Mouse (Mus musculus): Measurements from ENCODE around the gene Bcl6b. TPM values are rescaled to one million over a fixed set of nuclear protein-coding genes. Genes with fewer than 3 reads are reported as not detected.

Bcl6b gene
- polyA plus RNA-seq, 1 experiment: 0.70 TPM

DNA sequence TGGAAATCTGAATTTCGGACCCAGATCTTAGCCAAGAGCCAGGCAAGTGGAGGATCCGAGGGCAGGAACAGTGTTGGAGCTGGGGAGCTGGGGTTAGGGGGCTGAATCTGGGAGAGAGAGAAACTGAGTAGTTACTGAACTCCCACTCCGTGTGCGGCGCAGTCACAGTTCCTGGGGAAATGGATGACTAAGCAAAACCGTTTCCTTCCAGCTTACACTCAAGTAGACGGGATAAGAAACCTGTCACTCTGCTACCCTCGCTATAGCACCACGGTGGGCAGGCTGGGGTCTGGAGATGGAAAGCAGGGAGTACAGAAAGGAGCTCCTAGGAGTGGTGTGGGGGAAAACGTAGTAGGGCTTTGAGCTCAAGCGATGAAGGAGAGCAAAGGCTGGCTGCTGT lies 20.6 kb upstream of the Bcl6b start:
- no peak overlapping the region for H3K4me3 ChIP-seq (ENCODE audit: insufficient read depth, low read length)
- TF ChIP-seq POLR2A (IDR thresholded peaks at IDR 0.05; ENCODE audit: borderline replicate concordance, low read depth, low read length) (no peak), CTCF (IDR thresholded peaks at IDR 0.05; ENCODE audit: low read depth, low read length) (no peak)
- no peak overlapping the region for H3K27ac ChIP-seq (ENCODE audit: insufficient read depth, low read depth, low read length)
- peaks cover 20% of the 10 kb centered on the region for H3K4me1 ChIP-seq (ENCODE audit: control insufficient read depth, insufficient read depth, low read length)

DNA sequence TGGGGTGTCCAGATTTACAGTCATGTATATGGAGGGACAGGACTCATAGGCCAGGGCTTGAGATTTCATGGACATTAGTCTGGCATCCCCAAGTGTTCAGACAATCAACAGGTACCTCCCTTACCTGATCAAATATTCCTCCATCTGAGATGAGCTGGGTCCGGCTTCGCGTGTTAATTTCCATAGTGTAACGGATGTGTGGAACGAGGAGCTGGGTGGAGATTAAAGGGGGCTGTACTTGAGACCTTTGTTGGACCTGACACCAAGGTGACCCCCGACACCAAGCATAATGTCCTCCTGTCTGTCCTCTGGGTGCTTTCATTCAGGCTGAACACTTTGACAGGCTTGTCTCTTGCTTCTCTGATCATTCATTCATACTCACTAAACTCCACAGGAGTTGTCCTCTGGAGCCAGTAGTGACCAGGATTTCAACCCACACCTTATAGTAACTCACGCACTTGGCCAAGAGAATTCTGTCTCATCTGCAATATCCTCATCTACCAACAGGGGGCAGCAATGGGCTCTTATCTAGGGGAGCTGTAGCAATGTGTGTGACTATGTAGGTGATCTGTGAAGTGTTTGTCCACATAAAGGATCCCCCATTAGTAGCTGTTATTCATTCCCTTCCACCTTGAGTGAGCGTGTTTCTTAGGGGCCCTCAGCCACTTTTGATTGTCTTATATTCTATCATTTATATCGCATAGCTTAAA lies 17.7 kb upstream of the Bcl6b start:
- H3K27ac ChIP-seq (ENCODE audit: insufficient read depth, low read depth, low read length): no peak overlapping the region
- H3K4me1 ChIP-seq (ENCODE audit: control insufficient read depth, insufficient read depth, low read length): peaks cover 13% of the 10 kb centered on the region
- H3K4me3 ChIP-seq (ENCODE audit: insufficient read depth, low read length): no peak overlapping the region
- TF ChIP-seq POLR2A (IDR thresholded peaks at IDR 0.05; ENCODE audit: borderline replicate concordance, low read depth, low read length) (no peak), CTCF (IDR thresholded peaks at IDR 0.05; ENCODE audit: low read depth, low read length) (no peak)

DNA sequence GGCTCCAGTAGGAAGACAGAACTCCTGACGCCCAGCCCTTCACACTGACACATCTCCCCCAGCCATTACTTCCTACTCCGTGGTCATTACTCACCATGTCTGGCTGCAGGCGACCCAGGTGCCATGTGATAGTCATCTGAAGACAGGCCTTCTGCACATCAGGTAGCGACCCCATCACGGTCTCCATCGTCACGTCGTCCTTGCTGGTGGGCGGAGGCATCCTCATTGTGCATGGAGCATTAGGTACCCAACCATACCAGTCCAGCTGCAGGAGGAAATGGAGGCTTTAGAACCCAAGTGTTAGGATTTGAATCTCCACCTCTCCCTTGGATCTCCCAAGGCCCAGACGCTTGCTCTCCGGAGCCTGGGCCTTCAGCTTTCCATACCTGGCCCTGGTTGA lies 13.0 kb upstream of the Bcl6b start:
- Histone ChIP-seq H3K27ac (ENCODE audit: insufficient read depth, low read depth, low read length) (no peak overlapping the region), H3K4me3 (ENCODE audit: insufficient read depth, low read length) (no peak overlapping the region), H3K4me1 (ENCODE audit: control insufficient read depth, insufficient read depth, low read length) (peaks cover 13% of the 10 kb centered on the region)
- TF ChIP-seq POLR2A (IDR thresholded peaks at IDR 0.05; ENCODE audit: borderline replicate concordance, low read depth, low read length): no peak
- no peak for TF ChIP-seq CTCF (IDR thresholded peaks at IDR 0.05; ENCODE audit: low read depth, low read length)

DNA sequence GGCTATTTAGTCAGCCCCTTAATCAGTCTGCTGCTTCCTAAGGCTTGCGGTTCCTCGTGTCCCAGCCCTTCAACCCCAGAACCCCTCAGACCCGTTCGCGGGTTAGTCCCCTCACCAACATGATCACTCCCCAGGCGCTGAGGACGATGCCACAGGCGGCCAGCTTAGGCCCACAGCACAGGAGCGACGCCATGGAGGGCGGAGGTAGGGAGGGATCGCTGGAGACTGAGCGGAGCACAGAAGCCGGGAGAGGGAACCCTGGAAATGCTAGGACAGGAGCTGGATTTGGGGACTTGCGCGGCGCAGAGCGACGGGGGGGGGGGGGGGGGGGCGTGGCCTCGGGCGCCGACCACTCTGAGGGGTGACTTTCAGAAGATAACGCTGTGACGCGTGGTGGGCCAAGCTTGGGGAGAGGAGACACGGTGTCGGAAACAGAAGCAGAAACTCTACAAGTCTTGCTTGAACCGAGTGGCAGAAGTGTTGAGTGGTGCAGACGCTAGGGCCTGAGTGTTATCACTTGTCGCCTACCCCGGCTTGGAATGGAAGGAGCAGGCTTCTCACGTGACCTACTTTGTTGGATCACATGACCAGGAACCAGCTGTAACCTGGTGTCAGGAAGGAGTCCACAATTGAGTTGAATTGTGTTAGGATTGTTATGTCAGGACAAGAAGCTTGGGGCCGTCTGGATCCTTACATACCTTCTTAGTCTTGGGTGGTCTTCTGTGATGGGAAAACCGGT lies 10.1 kb upstream of the Bcl6b start, which contains the start of the genes Gm21988 and Rnasek:
Gene Gm21988, minus strand, starts transcription at position 290 of the 739 bp plus-strand sequence.
Gene Rnasek, minus strand, starts transcription at position 302 of the 739 bp plus-strand sequence.
- Histone ChIP-seq H3K27ac (ENCODE audit: insufficient read depth, low read depth, low read length) (peak within 1 kb of the TSS; percentile 92), H3K4me1 (ENCODE audit: control insufficient read depth, insufficient read depth, low read length) (peaks cover 22% of the 10 kb centered on the region), H3K4me3 (ENCODE audit: insufficient read depth, low read length) (peak within 1 kb of the TSS; percentile 94)
- peak; percentile 75 for TF ChIP-seq POLR2A (IDR thresholded peaks at IDR 0.05; ENCODE audit: borderline replicate concordance, low read depth, low read length)
- no peak for TF ChIP-seq CTCF (IDR thresholded peaks at IDR 0.05; ENCODE audit: low read depth, low read length)

DNA sequence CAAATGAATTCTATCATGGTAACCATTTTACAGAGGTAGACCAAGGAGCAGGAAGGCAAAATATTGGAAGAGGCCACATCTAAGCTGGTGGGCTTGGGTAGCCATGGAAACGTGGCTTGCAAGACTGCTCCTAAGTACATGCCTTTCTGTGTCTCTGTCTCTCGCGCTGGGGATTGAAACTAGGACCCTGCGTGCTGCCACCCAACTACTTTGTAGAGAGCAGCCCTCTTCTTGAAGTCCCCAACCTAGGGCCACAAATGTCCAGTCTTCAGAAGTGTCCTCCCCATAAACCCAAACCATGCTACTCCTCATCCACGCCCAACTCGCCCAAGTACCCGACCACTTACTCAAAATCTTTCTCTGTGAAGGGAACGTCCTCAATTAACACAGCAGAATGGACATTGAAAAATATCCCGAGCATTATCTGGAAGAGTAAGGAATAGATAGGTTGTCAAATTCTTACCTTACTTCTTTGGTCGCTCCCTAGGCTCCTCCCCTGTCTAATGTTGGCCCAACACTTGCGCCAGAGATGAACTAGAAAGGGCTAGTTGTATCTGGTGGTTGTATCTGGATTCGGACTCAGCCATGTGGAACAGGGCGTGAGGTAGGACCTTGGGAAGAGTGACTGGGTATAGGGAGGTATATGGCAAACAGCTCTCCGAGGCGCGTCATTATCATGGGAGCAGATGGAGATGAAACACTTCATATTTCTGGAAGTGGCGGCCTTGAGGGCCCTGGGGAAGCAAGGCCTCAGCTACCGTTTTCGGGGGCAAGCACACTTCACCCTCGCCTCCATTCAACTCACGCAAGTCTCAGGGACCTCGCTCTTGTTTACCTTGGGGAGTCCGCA lies 9.2 kb upstream of the Bcl6b start:
- Histone ChIP-seq H3K4me3 (ENCODE audit: insufficient read depth, low read length) (peak overlapping the region; percentile 94), H3K4me1 (ENCODE audit: control insufficient read depth, insufficient read depth, low read length) (peaks cover 22% of the 10 kb centered on the region), H3K27ac (ENCODE audit: insufficient read depth, low read depth, low read length) (peak overlapping the region; percentile 92)
- TF ChIP-seq POLR2A (IDR thresholded peaks at IDR 0.05; ENCODE audit: borderline replicate concordance, low read depth, low read length) (no peak), CTCF (IDR thresholded peaks at IDR 0.05; ENCODE audit: low read depth, low read length) (no peak)

DNA sequence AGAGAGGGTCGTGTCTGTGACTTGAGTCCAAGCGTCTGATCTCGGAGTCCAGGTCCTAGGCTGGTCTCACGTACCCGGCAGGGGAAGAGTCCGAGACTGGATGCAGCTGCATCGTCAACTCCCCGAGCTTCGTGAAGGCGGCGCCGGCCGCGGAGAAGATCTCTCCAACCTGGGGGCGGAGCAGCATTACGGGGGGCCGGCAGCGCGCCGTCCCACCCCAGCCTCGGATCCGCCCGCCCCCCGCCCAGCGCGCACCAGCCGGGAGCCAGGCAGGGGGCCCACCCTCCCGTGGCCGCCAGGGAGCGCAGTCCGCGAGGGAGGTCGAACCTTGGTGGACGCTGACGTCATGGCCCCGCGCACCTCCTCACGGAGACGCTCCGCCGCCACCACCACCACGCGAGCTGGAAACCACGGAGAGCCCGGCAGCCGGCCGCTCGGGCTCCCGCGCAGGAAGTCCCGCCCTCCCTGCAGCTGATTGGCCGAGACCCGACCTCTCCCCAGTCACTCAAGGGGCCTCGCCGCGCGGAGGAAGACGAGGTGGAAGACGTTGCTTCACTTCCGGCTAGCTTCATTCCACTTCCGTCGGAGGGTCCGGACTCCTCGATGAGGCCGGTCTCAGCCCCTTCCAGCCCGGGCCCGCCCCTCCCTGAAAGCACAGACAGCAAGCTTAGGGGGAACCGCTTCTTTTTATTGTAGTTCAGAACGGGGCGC lies 8.0 kb upstream of the Bcl6b start, which contains the start of gene 0610010K14Rik:
Gene 0610010K14Rik, minus strand, starts transcription at position 458 of the 711 bp plus-strand sequence.
- TF ChIP-seq POLR2A (IDR thresholded peaks at IDR 0.05; ENCODE audit: borderline replicate concordance, low read depth, low read length): no peak
- TF ChIP-seq CTCF (IDR thresholded peaks at IDR 0.05; ENCODE audit: low read depth, low read length): no peak
- Histone ChIP-seq H3K27ac (ENCODE audit: insufficient read depth, low read depth, low read length) (peak within 1 kb of the TSS; percentile 92), H3K4me1 (ENCODE audit: control insufficient read depth, insufficient read depth, low read length) (peaks cover 20% of the 10 kb centered on the region), H3K4me3 (ENCODE audit: insufficient read depth, low read length) (peak within 1 kb of the TSS; percentile 94)

DNA sequence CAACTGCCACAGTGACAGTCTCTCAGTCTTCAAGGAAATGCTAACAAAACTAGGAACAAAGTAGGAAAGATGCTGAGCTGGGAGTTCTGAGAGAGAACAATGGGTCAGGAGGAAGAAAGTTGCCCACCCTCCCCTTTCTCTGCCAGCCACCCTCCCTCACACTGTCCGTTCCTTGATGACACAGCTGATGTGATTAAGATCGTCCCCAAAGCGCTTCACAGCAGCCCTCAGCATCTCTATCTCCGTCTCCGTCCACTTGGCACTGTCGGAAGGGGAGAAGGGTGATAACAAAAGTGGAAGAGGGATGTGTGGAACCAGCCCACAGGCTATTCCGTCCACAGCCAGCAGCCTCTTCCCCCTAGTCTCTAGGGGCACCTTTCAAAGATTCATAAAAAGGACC lies 7.1 kb upstream of the Bcl6b start:
- TF ChIP-seq CTCF (IDR thresholded peaks at IDR 0.05; ENCODE audit: low read depth, low read length): no peak
- no peak for TF ChIP-seq POLR2A (IDR thresholded peaks at IDR 0.05; ENCODE audit: borderline replicate concordance, low read depth, low read length)
- Histone ChIP-seq H3K27ac (ENCODE audit: insufficient read depth, low read depth, low read length) (peak overlapping the region; percentile 78), H3K4me1 (ENCODE audit: control insufficient read depth, insufficient read depth, low read length) (peaks cover 15% of the 10 kb centered on the region), H3K4me3 (ENCODE audit: insufficient read depth, low read length) (peak overlapping the region; percentile 94)

DNA sequence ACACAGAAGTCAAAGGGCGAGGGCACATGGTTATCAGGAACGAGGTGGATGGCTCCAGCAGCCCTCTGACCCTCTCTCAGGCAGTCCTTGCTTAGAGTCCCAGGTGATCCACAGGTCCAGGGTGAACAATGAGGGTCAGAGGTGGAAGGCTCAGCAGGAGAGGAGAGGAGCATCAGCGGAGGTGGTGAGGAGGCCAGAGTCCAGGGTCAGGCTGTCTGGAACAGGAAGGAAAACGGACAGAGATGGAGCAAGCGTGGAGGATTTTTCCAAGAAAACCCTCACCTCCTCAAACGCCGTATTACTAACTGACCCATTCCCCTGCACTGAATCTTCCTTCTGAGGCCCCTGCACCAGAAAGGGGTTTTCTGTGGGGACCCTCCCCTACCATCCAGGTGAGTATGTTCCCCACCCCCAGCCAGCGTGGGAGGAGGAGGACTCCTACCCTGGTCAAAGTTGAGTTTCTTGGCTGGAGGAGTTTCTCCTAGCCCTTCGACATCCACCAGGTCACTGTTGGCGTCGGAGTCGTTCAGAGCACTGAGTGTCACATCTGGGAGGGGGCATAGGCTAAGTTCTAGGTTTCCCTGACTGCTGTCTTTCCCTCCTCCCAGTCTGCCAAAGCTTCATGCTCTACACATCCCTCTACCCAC lies 5.8 kb upstream of the Bcl6b start:
- no peak for TF ChIP-seq POLR2A (IDR thresholded peaks at IDR 0.05; ENCODE audit: borderline replicate concordance, low read depth, low read length)
- TF ChIP-seq CTCF (IDR thresholded peaks at IDR 0.05; ENCODE audit: low read depth, low read length): no peak
- no peak overlapping the region for H3K27ac ChIP-seq (ENCODE audit: insufficient read depth, low read depth, low read length)
- peaks cover 9% of the 10 kb centered on the region for H3K4me1 ChIP-seq (ENCODE audit: control insufficient read depth, insufficient read depth, low read length)
- no peak overlapping the region for H3K4me3 ChIP-seq (ENCODE audit: insufficient read depth, low read length)
